8 mouse cellular contexts compared by ENCODE assay signal in genomic region chr9:90163749-90164095, GRCm38 (mm10). TPM values are rescaled to one million over a fixed set of nuclear protein-coding genes. Genes with fewer than 3 reads are reported as not detected.
DNase-seq lines count a peak whose midpoint lies in the region; ATAC-seq lines count a peak whose summit lies in the region.

No protein-coding gene starts in this region.

- peak overlapping the region; percentile 68 for H3K4me3 ChIP-seq in embryonic facial prominence, embryonic 11.5 days (ENCODE audit: low read depth, low read length)
- H3K4me3 ChIP-seq in limb, embryonic 10.5 days = peak overlapping the region; percentile 80
- H3K4me3 ChIP-seq in midbrain, embryonic 11.5 days (ENCODE audit: low read depth, low read length) = peak overlapping the region; percentile 56

- ATAC-seq in embryonic facial prominence, embryonic 11.5 days (replicated peaks; ENCODE audit: insufficient number of reproducible peaks, low FRiP score, low TSS enrichment, low read depth) = peak; percentile 40
- ATAC-seq in midbrain, embryonic 11.5 days (ENCODE audit: low FRiP score) = peak; percentile 66

- under 1% methylated on average over 18 of the region's 18 CpGs for WGBS in embryonic facial prominence, embryonic 11.5 days
- under 1% methylated on average over 18 of the region's 18 CpGs for WGBS in limb, embryonic 10.5 days
- 0% methylated on average over 18 of the region's 18 CpGs for WGBS in midbrain, embryonic 11.5 days

- H3K4me1 ChIP-seq in embryonic facial prominence, embryonic 11.5 days (ENCODE audit: control insufficient read depth, insufficient read depth, low read length) = no peaks in the 10 kb centered on the region
- H3K4me1 ChIP-seq in limb, embryonic 10.5 days = peaks cover 19% of the 10 kb centered on the region
- peaks cover 12% of the 10 kb centered on the region for H3K4me1 ChIP-seq in midbrain, embryonic 11.5 days (ENCODE audit: control insufficient read depth, insufficient read depth, low read length)

- H3K9ac ChIP-seq in embryonic facial prominence, embryonic 11.5 days (replicated peaks; ENCODE audit: low read length) = peak overlapping the region; percentile 81
- H3K9ac ChIP-seq in midbrain, embryonic 11.5 days (ENCODE audit: low read length) = peak overlapping the region; percentile 84

- peak overlapping the region; percentile 94 for H3K4me2 ChIP-seq in embryonic facial prominence, embryonic 11.5 days (ENCODE audit: low read depth, low read length)
- peak overlapping the region; percentile 70 for H3K4me2 ChIP-seq in midbrain, embryonic 11.5 days

- no peaks in the 10 kb centered on the region for H3K9me3 ChIP-seq in embryonic facial prominence, embryonic 11.5 days (replicated peaks; ENCODE audit: control insufficient read depth, low read length)
- no peaks in the 10 kb centered on the region for H3K9me3 ChIP-seq in limb, embryonic 10.5 days (replicated peaks)
- H3K9me3 ChIP-seq in midbrain, embryonic 11.5 days (ENCODE audit: control insufficient read depth, low read length) = no peaks in the 10 kb centered on the region

- H3K27me3 ChIP-seq in embryonic facial prominence, embryonic 11.5 days (ENCODE audit: control insufficient read depth, insufficient read depth, low read length) = no peaks in the 10 kb centered on the region
- H3K27me3 ChIP-seq in limb, embryonic 10.5 days (ENCODE audit: low read depth, poor library complexity, severe bottlenecking) = peaks cover 15% of the 10 kb centered on the region; the same call in 1 of the 2 replicates
- no peaks in the 10 kb centered on the region for H3K27me3 ChIP-seq in midbrain, embryonic 11.5 days (ENCODE audit: control insufficient read depth, insufficient read depth, low read length)

- intact Hi-C loops in left cerebral cortex, postnatal 4 days (cut with DNase I) = no loop called here
- intact Hi-C loops in heart, postnatal 14 days (cut with DNase I) = loop anchor here (2.0 kb wide), 2 partner anchors 33 to 37 kb away; no protein-coding TSS in a partner anchor

- no peaks in the 10 kb centered on the region for H3K36me3 ChIP-seq in embryonic facial prominence, embryonic 11.5 days (replicated peaks; ENCODE audit: control insufficient read depth, insufficient read depth, low read depth, low read length)
- H3K36me3 ChIP-seq in limb, embryonic 10.5 days = no peaks in the 10 kb centered on the region
- H3K36me3 ChIP-seq in midbrain, embryonic 11.5 days (ENCODE audit: control insufficient read depth, insufficient read depth, low read length) = no peaks in the 10 kb centered on the region

- DNase-seq in left cerebral cortex, postnatal 4 days = peak; percentile 55
- no peak for DNase-seq in left cerebral cortex, adult 8-10 months (ENCODE audit: low spot score in 2 of 2)
- peak; percentile 62 for DNase-seq in embryonic facial prominence, embryonic 11.5 days (ENCODE audit: low spot score)
- DNase-seq in heart, postnatal 14 days = peak; percentile 80 to 84
- peak; percentile 72 for DNase-seq in limb, embryonic 10.5 days (ENCODE audit: low spot score)
- DNase-seq in midbrain, embryonic 11.5 days (ENCODE audit: low spot score, missing footprints) = peak; percentile 96
- DNase-seq in thymus, postnatal 25 days = no peak
- no peak for DNase-seq in spleen, postnatal 10 days (ENCODE audit: low spot score in 2 of 2)

- H3K27ac ChIP-seq in embryonic facial prominence, embryonic 11.5 days (replicated peaks; ENCODE audit: low read depth, low read length) = peak overlapping the region; percentile 38; the same call in 1 of the 2 replicates
- H3K27ac ChIP-seq in limb, embryonic 10.5 days = peak overlapping the region; percentile 91
- H3K27ac ChIP-seq in midbrain, embryonic 11.5 days (ENCODE audit: low read depth, low read length) = peak overlapping the region; percentile 80

RNA-seq across cellular contexts. Expression of gene Adamts7, which starts 0.9 kb away (rescaled TPM):
- 10 to 100 TPM in 1 of 2 experiments, 1 to 10 TPM in 1; 7.3 to 10.8 TPM for total RNA-seq in left cerebral cortex, postnatal 4 days (2021)
- under 1 TPM; 0.09 to 0.46 (median 0.31) TPM for total RNA-seq in left cerebral cortex, adult 8-10 months (2022)
- 8.4 and 9.4 TPM in 2 replicates for polyA plus RNA-seq in embryonic facial prominence, embryonic 11.5 days (2014; fragmentation: Nextera tagmentation; extraction: Ambion mirVana)
- total RNA-seq in heart, postnatal 14 days (2021) = 10 to 100 TPM; 23.4 to 27.5 TPM
- polyA plus RNA-seq in limb, embryonic 10.5 days (2016; fragmentation: Nextera tagmentation; extraction: Ambion mirVana) = 8.5 and 15.4 TPM in 2 replicates
- 11.4 and 11.5 TPM in 2 replicates for polyA plus RNA-seq in midbrain, embryonic 11.5 days (2014; fragmentation: Nextera tagmentation; extraction: Ambion mirVana)

RNA-seq across cellular contexts. Expression of gene Morf4l1, which starts 49.1 kb away (rescaled TPM):
- total RNA-seq in left cerebral cortex, postnatal 4 days (2021) = 100 to 1,000 TPM; 436 to 445 TPM
- 100 to 1,000 TPM; 436 to 462 (median 449) TPM for total RNA-seq in left cerebral cortex, adult 8-10 months (2022)
- polyA plus RNA-seq in embryonic facial prominence, embryonic 11.5 days (2014; fragmentation: Nextera tagmentation; extraction: Ambion mirVana) = 527 and 556 TPM in 2 replicates
- 100 to 1,000 TPM; 249 to 263 TPM for total RNA-seq in heart, postnatal 14 days (2021)
- polyA plus RNA-seq in limb, embryonic 10.5 days (2016; fragmentation: Nextera tagmentation; extraction: Ambion mirVana) = 432 and 482 TPM in 2 replicates
- 573 and 605 TPM in 2 replicates for polyA plus RNA-seq in midbrain, embryonic 11.5 days (2014; fragmentation: Nextera tagmentation; extraction: Ambion mirVana)

Comparison
In these comparisons a context has a peak if more than half of its experiments do, and no peak if none do; other contexts are left out.
1. DNase-seq: peak in left cerebral cortex, postnatal 4 days (single experiment), embryonic facial prominence, embryonic 11.5 days (single experiment), heart, postnatal 14 days (2 of 2), limb, embryonic 10.5 days (single experiment) and midbrain, embryonic 11.5 days (single experiment); none in left cerebral cortex, adult 8-10 months (0 of 2), thymus, postnatal 25 days (single experiment) and spleen, postnatal 10 days (0 of 2).
2. RNA of gene Adamts7, which starts 0.9 kb away (total RNA-seq): 23.4 to 27.5 TPM in heart, postnatal 14 days and 7.3 to 10.8 TPM in left cerebral cortex, postnatal 4 days; 0.09 to 0.46 TPM in left cerebral cortex, adult 8-10 months; every median in the first group is over 4 times any median in the second.
3. H3K27ac ChIP-seq: peak in every context shown above with its lines; median percentile 91 in limb, embryonic 10.5 days; 80 in midbrain, embryonic 11.5 days; 38 in embryonic facial prominence, embryonic 11.5 days.
4. Peak in every context shown above with its lines, with median percentiles within 50 percentile points of each other: H3K4me3 ChIP-seq.